Mouse (Mus musculus) spleen, postnatal 36 days (tissue): ENCODE measurements around the gene She.
"Not testable (repeated sequence)": the region's sequence is repeated elsewhere in the genome, so short reads cannot be mapped to it uniquely, and the experiment has no call there.

ENCODE experiments used
- DNase-seq, 2 experiments: peaks; one replicate each; pipeline ENCODE4 v3.0.0; 2022; ENCODE audit warnings: low spot score in 2 of 2, mixed read lengths in 1 of 2

Gene She

GRCm38 (mm10) chr3:89830815-89831591 is at the start of gene She:
She (plus strand) TSS chr3:89831370.
- no peak for DNase-seq

DNA sequence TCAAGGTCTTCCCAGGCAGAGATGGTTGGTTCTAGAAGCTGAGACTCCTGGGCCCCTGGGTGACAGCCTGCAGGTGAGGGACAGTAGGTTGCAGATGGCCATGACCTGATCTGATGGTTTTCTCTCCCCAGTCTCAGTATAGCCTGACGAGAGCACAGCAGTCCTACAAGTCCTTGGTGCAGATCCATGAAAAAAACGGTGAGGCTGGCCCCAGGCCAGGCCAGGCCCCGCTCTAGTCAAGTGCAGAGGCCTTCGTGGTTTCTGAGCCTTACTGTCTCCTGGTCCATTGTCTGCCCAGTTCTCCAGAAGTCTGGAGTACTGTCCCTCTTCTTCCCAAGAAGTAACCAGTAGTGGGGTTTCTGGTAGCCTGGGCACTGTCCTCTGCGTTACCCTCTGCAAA is 49.5 kb upstream of the She start:
- no peak for DNase-seq

- DNase-seq: peak; percentile 52 to 56
Measured at GRCm38 (mm10) chr3:89784991-89785753, 46.0 kb upstream of the She start.

DNA sequence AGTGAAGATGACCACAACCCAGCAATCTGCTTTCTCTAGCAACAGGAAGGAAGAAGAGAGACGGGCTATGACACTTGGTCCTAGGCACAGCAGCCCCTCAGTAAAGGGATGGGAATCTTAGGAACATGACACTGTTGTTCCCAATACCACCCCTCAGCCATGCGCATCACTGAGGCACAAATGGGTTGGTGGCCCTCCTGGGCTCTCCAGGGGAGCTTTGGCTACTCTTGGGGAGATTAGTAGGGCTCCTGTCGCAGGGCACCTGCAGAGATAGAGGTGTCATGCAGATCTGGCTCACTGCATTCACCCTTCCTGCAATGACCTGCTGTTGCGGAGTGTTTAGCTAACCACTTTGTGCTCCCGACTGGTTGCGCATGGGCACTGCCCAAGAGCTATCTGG is 44.9 kb upstream of the She start:
- no peak for DNase-seq

GRCm38 (mm10) chr3:89788680-89789352 is 42.4 kb upstream of the She start:
- DNase-seq: no peak

- no peak for DNase-seq
Measured at GRCm38 (mm10) chr3:89794616-89795015, 36.6 kb upstream of the She start.

- DNase-seq: no peak
Measured at GRCm38 (mm10) chr3:89795746-89796145, 35.4 kb upstream of the She start.

DNA sequence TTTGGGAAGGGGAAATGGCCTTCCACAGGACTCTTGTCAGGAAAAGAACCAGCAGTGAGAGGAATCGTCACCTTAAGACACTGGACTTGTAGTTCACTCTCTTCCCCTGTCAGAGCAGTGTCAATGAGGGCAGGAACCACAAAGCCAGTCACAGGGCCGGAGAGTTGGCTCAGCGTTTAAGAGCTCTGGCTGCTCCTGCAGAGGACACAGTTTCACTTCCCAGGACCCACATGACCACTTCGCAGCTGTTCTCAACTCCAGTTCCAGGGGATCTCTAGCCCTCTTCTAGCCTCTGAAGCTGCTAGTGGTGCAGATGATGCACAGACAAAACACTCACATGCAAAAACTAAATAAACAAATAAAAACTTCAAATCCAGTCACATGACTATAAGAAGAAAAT is 34.8 kb upstream of the She start:
- DNase-seq: peak; percentile 41 to 55

DNA sequence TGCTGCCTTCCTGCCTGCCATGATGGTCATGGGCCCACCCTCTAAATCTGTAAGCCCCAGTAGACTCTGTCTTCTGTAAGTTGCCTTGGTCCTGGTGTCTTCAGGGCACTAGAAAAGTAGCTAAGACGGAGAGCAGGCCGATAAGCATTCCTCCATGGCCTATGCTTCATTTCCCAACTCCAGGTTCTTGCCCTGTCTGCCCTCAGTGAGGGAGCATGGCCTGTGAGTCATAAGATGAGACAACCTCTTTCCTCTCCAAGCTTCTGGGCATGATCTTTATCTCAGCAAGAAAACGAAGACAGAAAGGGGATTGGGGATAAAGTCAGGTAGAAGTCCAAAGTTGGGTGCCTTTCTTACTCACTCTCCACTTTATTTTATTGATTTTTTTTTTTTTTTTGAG is 32.7 kb upstream of the She start:
- DNase-seq: no peak

- DNase-seq: no peak
Measured at GRCm38 (mm10) chr3:89799476-89799875, 31.7 kb upstream of the She start.

- DNase-seq: not testable (repeated sequence)
Measured at GRCm38 (mm10) chr3:89800078-89800477, 31.1 kb upstream of the She start.

DNA sequence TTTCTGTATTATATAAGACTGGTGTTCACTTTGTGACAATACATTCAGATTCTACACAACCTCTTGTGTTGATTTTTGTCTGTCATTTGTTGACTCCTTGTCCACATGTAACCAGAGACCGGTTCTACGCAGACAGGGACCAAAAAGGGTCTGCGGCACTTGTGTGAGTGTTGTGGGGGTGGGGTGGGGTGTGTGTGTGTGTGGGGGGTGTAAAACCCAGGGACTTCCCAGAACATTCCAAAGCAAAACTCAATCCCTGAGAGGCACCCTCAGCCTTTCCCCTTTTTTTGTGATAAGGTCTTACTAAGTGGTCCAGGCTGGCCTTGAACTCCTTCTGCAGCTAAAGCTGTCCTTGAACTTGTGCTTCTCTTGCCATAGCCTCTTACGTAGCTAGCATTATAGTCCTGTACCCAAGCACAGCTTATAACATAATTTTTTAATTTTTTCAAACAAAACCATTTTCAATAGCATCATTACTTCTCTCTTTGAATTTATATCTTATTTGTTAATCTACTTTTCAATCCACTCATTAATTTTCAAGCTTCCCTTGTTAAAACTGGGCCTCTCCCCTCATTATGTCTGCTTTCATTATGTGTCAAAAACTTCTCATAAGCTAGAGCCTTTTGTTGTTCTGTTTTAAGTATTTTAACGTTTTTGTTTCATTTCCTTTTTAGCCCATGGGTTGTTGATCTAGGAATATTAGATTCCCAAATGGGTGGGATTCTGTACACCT is 30.2 kb upstream of the She start:
- no peak for DNase-seq

- peak; percentile 60 to 66 for DNase-seq
Measured at GRCm38 (mm10) chr3:89801507-89801847, 29.7 kb upstream of the She start.

DNA sequence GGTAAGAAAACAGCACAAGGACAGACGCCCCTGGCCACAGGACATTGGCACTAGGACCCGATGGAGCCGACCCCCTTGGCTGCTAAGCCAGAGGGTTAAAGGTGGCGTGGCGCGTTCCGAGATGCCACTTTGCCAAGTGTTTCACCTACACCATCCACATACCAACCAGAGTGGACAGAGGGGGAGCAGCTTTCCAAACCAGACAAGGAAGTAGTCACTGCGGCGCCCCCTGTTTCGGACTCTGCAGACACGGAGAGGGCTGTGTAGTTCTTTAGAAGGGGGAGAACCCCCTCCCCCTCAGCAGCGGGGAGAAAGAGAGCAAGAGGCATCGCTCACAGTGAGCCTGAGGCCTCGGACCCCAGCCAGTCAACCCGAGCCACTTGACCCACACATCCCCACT is 28.3 kb upstream of the She start:
- no peak for DNase-seq

GRCm38 (mm10) chr3:89805179-89805578 is 26.0 kb upstream of the She start:
- no peak for DNase-seq

DNA sequence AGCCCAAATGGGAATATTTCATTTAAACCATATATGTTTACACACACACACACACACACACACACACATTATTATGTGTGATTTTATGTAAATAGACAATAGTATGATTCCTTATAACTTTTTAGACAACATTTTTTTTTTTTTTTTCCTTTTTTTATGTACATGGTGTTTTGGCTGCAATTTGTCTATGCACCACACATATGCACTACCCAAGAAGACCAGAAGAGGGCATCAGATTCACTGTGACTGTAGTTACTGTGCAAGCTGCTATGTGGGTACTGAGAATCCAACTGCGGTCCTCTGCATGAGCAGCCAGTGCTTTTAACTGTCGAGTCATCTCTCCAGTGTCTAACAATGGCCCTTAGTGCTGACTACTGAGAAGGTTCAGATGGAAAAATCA is 24.4 kb upstream of the She start:
- DNase-seq: no peak

DNA sequence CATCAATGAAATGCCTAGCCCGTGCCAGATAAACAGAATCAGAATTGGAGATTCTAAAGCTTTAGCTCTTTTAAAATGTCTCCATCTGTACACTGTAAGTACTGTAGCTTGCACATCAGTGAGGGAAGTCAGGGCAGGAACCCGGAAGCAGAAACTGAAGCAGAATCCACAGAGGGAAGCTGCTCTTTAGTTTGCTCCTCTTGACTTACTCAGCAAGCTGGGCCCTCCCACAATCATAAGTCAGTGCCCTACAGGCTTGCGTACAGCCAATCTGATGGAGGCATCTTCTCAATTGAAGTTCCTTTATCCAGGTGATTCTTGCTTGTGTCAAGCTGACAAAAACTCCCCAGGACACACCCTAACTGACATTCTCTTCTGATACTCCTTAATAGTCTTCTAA is 24.0 kb upstream of the She start:
- no peak for DNase-seq

GRCm38 (mm10) chr3:89807881-89808280 is 23.3 kb upstream of the She start:
- DNase-seq: peak in 1 of 2 experiments; percentile 25

DNA sequence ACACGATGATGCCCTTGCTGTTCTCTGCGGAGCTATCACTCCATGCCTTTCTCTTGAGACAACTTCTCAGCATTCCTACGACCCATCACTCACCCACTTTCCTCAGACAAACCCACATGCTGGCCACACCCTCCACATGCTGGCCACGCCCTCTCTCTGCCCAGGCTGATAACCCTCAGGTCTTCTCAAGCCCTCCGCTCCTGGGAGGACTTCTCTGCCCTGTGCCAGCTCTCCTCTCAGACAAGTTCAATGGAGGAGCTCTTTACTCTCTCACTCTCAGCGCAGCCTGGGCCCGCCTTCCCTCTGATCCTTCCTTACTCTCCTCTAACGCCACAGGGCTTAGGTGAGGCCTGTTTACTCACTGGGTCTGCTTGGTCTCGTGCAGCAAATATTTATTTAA is 22.5 kb upstream of the She start:
- DNase-seq: peak; percentile 50 to 78

DNA sequence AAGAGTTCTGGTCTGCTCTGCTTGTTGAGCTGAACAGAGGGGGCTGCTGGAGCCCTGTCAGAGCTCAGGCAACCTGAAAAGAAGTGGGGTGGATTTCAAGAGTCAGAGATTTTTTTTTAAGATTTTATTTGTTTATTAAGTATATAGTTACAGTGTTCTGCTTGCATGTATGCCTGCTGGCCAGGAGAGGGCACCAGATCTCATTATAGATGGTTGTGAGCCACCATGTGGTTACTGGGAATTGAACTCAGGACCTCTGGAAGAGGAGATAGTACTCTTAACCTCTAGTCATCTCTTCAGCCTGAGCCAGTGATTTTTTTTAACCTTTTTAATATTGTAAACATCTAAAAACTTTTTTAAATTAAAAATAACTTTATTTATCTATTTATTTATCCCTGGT is 20.3 kb upstream of the She start:
- no peak for DNase-seq

- DNase-seq: no peak
Measured at GRCm38 (mm10) chr3:89812166-89812565, 19.0 kb upstream of the She start.

GRCm38 (mm10) chr3:89814051-89814450 is 17.1 kb upstream of the She start:
- DNase-seq: no peak
